Mouse (Mus musculus) embryo, embryonic 11.5 days (tissue): ENCODE data around the gene Lyzl6.

Experiments used
- DNase-seq: peaks from one replicate; pipeline ENCODE4 v3.0.0-alpha.2; 2012; ENCODE audit warnings: low read depth, low spot score

Gene Lyzl6

DNA sequence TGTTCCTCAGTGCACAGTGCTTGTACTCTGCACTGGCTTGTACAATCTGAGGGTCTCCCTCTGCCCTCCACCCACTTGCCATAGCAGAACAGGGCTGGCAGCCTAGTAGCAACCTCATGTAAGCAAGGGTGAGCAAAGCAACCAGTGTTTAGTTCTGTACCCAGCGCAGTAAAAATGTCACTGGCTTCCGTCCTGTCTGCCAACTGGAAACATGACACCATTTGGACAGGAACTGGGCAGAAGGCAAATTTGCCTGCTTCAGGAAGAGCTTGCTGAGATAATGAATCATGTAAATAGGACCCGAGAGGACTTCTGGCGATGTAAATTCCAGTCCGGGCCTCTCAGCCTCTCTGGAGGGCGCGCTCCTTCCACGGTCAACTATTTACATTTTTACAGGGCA is 7.0 kb upstream of the Lyzl6 start:
- DNase-seq: no peak

DNA sequence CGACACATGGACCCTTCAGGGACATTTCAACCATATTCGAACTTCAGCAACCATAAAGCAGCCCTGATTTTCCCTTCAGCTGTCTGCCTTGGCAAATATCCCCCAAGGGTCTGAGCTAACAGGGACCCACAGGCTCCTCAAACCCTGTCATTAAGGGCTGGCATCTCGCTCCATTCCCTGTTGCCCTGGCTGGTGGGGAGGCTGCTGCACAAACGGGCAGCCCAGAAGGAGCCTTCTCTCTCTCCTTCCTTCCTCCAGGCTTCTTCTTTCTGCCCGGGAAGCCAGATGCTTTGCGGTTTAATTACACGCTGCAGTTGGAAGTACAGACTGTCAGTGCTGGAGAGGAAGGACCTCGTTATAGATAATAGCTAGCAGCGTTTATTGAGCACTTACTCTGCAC is 4.5 kb upstream of the Lyzl6 start:
- DNase-seq: no peak

DNA sequence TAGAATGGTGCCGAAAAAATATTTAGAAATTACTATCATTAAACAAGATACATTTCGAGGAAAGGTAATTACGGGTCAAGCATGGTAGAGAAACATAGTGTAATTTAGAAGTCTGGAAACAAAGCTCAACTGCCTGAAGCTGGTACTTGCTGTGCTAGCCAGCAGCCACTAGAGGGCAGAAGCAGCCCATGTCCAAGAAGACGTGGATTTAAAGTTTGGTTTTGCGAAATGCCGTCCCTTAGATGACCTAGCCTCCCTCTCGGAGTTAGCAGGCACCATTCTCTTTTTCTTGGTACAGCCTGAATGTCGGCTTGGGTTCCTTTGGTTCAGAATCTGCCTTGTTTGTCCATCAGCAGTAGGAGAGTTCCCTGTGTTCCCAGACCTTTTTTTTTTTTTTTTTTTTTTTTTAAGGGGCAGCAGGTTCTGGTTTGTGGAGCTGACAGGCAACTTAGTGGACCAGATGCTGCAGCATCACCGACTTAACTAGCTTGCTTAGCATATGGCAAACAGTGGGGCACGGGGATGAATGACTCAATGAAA is 787 bp upstream of the Lyzl6 start:
- peak; percentile 56 for DNase-seq

DNA sequence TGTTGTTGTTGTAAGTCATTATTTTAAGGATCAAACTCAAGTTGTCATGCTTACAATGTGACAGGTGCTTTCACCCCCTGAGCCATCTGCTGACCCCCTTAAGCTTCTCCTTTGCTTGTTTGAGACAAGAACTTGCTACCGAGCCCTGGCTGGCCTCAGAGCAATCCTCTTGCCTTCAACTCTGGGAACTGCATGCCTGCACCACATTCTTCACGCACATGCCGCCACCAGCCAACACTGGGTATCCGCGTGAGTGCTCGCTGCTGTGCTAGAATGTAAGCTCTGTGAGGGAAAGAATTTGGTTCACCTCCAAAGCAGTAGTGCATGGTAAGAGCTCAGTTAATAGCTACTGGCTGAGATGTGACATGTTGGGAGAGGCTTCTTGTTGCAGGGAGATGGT is 2.4 kb downstream of the Lyzl6 start:
- no peak for DNase-seq

DNA sequence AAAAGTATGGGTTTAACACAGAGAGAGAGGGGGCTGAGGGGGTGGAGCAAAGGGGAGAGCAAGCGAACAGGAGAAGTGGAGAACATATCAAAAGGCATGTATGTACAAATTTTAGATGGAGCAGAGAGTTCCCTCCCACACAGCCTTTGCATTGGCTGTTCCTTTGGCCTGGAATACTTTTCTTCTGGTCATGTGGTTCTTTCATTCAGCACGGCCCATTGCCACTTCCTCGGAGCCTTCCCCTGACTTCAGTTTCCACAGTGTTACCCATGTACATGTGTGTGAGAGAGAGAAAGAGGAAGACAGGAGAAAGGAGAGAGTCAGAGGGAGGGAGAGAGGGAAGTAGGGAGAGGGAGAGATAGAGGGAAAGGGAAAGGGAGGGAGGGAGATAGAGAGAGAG is 3.2 kb downstream of the Lyzl6 start:
- no peak for DNase-seq

DNA sequence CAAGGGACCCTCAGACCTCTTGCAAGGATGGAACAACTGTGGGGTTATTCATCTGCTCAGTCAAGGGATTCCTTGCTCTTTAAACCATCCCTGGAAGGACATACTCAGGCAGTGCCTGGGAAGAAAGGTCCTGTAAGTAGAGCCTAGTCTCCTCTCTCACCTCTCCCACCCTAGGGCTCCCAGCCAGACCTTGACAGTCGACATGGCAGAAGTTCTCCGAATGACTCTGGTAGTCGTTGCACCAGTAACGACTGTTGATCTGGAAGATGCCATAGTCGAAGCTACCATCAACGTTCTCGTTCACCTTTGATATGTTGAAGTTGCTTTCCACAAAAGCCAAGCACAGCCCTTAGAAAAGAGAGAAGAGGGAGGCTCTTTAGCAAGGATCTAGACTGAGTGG is 3.9 kb downstream of the Lyzl6 start:
- no peak for DNase-seq

DNA sequence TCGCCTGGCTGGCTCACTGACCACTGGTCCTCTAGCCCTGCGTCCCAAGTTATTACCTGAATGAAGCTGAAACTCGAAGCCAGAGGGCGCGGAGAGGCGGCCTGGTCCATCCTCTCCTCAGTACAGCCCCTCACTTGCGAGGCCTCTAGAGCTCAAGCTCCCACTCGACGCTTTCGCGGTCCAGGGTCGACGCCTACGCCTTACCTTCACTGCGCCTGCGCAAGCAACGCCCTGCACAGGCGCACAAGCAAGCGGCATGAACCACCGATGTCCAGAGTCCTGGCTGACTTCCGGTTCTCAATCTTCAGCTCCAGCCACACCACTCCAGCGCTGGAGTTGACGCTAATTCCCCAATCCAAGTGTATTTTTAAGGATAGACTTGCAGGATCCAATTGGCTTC is 11.2 kb downstream of the Lyzl6 start:
- DNase-seq: no peak

DNA sequence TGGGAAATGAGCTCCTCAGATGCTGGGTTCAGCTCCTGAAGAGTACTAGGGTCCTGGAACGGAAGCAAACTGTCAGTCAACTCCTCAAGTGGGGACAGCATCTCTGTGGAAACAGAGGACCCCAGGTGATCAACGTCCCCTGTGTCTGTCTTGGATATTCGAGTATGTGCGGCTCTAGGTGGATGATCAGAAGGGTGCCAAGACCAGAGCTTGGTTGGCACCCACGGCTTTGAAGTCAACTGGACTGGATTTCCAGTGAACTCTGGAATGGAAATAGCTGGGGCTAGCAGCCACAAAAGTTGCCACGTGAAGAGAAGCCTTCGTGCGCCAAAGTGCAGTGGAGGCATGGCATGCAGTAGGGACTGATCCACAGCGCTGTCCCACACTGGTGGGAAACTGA is 17.6 kb downstream of the Lyzl6 start, which contains the start of gene Gm884:
Gene Gm884, minus strand, starts transcription at position 101 of the 400 bp plus-strand sequence.
- DNase-seq: no peak

DNA sequence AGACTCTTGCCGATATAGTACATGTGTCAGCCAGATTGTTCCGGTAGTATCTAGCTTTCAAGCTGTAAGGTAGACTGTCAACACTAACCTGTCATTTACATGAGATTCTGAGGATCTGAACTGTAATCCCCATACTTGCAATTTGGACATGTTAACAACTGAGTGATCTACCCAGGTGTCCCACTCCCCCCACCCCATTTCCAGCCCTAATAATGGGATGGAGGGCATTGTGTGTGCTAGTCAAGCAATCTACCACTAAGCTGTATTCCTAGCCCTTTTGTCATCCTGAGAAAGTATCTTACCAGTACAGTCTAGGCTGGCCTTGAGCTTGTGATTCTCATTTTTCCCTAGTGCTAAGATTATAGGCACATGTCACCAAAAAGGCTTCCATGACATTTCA is 27.9 kb downstream of the Lyzl6 start:
- no peak for DNase-seq

DNA sequence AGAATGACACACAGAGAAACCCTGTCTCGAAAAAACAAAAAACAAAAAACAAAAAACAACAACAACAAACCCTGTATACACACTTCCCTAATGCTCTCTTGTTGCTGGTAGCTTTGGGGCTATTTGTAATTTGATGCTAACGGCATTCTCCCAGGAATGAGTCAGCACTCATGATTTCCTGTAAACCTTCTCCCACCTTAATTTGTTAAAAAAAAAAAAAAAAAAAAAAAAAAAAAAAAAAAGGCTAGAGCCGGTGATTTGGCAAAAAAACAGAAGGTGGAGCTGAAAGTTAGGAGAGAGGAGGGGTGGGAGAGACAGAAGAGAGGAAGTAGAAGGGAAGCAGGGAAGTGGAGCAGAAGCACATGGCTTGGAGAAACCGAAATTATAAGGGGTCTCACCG is 32.1 kb downstream of the Lyzl6 start:
- DNase-seq: no peak
